Mouse (Mus musculus) thymus, postnatal 10 days (tissue): Measurements from ENCODE around the gene Cd24a.

ENCODE experiments used
- DNase-seq, 2 experiments: peaks; one replicate each; pipeline ENCODE4 v3.0.0; 2021; ENCODE audit warnings: low spot score in 2 of 2

Gene Cd24a

DNA sequence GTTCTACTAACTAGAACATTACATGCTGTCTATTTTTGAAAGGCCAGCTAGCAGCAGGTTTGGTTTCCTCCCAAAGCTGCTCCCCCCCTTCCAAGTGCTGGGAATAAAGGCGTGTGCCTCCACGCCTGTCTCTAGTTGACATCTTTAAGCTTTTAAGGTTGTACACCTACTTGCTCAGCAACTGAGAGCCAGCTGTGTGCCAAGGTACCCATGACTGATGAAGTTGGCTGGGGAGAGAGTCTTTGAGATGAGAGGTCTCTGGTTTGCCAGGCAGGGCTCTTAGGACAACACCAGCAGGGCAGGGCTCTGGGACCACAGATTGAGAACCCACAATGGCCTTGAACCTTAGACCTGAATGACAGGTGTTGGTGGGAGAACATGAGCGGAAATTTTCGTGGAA lies 6.5 kb downstream of the Cd24a start:
- DNase-seq, result no peak

GRCm38 (mm10) chr10:43588470-43589177 lies 10.5 kb downstream of the Cd24a start:
- DNase-seq, result no peak

DNA sequence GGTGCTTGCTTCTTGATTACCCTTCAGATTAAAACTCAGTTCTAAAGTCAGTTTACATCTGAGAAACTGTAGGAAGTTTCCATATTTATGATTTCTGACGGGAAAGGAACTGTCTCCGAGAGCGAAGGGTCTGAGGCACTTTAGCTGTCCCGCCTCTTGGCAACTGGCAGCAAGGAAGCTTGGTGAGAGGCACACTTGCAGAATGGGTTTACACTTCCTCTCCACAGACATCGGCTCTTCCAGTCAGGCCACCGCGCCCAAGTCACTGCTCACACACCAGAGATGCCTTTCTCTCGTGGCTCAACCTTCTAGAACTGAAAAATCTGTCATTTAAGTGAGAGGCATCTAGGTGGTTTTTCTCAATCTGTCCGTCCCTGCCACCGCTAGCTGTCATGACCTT lies 13.4 kb downstream of the Cd24a start:
- DNase-seq, result no peak

- DNase-seq, result no peak
Measured at GRCm38 (mm10) chr10:43593182-43593581, 15.1 kb downstream of the Cd24a start.

DNA sequence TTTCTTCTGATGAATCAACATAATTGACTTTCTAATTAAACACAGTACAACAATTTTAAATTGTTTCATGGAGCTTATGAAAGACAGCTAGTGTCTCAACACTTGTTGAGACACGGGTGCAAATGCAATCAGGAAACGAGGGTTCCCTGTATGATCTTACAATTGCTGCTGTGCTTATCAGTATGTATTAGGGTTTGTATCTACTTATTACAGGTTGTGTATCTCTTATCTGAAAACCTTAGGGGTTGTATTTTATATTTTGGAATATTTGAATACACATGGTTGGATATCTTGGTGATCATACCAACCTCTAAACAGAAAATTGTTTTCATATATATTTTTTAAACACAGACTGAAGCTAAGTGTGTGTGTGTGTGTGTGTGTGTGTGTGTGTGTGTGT lies 16.1 kb downstream of the Cd24a start:
- no peak for DNase-seq

DNA sequence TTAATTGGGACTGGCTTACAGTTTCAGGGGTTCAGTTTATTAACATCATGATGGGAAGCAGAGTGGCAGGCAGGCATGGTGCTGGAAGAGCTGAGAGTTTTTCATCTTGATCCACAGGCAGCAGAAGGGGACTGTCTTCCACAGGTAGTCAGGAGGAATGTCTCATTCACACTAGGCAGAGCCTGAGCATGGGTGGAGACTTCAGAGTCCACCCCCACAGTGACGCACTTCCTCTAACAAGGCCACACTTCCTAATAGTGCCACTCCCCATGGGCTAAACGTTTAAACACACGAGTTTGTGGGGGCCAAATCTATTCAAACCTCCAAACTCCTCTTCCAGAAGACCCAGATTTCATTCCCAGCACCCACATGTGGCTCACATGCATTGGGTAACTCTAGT lies 16.8 kb downstream of the Cd24a start:
- no peak for DNase-seq

- DNase-seq, result no peak
Measured at GRCm38 (mm10) chr10:43598067-43598726, 20.1 kb downstream of the Cd24a start.

DNA sequence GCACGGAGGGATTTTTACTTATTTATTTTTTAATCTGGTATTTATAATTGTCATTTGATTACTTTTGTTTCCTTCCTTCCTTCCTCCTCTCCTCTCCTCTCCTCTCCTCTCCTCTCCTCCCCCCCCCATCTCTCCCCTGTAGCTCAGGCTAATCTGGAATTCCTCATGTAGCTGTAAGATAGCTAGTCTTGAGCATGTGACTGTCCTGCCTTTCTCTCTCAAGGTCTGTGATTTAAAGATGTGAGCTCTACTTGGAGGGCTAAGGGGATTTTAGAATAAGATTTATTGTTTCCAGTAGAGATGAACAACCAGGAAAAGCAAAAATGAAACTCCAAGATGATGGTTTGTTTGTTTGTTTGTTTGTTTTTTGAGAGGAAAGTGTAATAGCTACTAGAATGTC lies 23.0 kb downstream of the Cd24a start:
- DNase-seq, result no peak

DNA sequence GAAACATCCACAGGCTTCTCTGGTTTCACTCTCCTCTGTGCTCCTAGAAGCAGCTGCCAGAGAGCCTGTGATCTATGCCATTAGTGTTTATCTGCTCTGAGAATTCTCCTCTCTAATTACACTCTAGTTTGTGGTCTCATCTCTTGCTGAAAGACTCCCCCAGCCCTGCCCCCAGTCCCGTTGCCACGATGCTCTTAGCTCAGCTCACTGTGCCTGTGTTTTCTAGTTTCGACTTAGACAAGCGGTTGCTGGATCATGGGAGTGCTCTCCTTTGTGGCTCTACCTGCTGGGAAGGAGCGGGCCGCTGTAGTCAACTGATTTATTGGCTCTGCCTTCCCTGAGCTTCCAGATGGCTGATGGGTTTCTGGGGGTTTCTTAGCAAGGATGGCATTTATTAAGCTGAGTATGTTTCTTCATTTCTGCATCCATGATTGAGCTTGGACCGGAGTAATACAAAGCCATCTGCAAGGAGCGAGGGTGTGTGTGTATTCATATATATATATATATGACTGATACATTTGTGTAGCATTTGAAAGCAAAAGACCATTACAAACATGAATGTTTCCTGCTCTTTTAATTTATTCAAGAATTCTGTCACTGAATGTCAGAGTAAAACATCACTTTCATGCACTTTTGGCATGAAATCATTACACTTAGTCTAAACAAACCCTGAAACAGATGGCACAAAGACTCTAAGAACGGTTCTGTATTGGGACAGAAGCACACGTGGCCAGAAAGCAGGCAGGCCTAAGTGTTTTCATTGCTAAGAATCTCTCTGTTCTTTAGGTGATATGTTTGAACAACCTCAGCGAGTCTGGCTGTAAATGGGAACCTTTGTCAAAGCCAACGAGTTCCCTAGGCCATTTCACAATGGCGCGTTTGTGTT lies 23.7 kb downstream of the Cd24a start:
- no peak for DNase-seq

DNA sequence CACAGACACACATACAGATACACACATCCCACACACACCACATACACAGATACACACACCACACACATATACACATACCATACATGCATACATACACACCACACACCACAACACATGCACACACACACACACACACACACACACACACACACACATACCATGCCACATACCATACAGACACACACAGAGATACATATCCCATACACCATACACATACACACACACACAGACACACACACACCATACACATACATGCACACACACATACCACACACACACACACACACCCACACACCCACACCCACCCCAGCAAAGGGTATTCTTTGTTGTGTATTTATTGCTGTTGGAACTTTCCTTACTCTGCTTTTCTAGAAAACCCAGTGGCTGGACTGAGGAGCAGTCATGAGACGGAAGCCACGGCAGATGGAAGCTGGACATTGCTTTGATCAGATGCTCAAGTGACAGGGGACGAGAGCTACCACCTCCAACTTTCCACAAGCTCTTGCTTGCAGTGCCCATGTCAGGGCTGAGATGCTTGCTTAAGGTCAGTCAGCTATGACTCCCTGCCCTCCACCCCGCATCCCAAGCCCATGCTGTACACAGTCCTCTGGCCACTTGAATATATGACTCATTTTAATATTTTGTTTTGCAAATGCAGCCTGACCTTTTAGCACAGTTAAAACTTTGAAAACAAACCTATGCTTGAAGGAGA lies 26.0 kb downstream of the Cd24a start:
- DNase-seq, result no peak

DNA sequence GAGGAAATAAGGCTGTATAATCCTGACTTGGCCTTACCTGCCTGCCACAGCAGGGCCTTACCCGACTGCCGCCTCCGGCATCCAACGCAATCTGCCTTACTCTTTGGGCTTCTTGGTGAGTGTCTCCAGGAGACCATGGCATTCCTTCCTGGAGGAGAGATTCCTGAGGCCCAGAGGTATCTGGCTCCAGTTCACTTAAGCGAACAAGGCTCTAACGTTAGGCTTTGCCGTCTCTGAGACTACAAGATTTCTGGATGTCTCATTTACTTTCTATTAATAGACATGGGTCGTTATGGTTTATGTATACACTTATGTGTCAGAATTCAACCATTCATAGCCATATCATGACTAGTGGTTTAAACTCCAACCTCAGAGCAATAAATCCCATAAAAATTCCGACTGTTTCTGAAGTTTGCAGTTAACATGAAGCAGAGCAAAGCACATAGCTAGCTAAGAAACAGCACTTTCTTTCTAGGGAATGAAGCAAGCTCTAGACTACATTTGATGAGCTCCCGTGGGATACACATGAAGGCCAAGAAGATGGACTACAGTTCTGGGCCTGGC lies 26.7 kb downstream of the Cd24a start:
- DNase-seq, result no peak

DNA sequence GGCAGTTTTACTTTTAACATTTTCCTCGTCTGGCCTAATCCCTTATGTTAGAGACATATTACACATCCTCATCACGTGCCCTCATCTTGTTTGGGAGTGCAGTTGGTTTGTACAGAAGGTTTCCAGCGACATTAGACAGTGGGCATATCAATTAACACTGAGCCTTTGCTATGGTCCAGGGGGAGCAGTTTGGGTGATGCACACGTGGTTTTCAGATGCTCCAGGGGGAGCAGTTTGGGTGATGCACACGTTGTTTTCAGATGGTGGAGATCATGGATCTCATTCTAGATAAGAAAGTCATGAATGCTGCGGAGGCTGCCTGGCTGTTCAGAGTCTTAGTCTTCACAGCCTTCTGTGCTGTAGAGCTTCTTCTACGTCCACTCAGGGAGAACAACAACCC lies 27.8 kb downstream of the Cd24a start:
- DNase-seq, result no peak

DNA sequence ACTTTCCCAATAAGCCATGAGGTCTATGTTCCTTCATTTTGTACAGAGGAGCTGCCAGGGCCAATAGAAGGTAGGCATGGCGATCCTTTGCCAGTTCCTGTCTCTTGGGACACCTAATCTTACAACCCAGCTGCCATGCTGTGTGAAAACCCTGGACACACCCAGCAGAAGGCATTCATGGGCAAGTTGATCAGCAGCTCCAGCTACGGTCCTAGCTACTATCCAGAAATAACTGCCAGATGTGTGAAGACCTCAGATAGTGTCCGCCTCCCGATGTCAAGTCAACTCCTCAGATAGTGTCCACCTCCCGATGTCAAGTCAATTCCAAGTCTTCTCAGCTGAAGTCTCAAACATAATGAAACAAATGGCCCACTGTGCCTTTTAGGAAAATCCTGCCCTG lies 31.4 kb downstream of the Cd24a start:
- DNase-seq, result no peak

- no peak for DNase-seq
Measured at GRCm38 (mm10) chr10:43609958-43610357, 31.9 kb downstream of the Cd24a start.

GRCm38 (mm10) chr10:43611081-43611480 lies 33.0 kb downstream of the Cd24a start:
- DNase-seq, result no peak

- no peak for DNase-seq
Measured at GRCm38 (mm10) chr10:43619059-43619531, 41.0 kb downstream of the Cd24a start.

DNA sequence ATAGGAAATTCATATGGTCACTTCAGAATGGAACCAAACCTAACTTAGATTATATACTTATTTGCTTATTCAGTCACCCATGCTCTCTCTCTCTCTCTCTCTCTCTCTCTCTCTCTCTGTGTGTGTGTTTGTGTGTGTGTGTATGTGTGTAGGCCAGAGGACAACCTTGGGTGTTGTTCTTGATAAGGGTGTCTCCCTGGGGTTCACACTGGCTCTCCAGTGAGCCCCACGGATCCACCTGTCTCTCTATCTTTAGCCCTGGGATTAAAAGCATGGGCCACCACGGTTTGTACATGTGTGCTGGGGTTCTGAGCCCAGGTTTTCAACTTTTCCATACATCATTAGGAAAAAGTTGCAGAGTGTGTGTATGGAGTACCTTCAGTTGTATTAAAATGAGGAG lies 41.9 kb downstream of the Cd24a start:
- DNase-seq, result no peak

DNA sequence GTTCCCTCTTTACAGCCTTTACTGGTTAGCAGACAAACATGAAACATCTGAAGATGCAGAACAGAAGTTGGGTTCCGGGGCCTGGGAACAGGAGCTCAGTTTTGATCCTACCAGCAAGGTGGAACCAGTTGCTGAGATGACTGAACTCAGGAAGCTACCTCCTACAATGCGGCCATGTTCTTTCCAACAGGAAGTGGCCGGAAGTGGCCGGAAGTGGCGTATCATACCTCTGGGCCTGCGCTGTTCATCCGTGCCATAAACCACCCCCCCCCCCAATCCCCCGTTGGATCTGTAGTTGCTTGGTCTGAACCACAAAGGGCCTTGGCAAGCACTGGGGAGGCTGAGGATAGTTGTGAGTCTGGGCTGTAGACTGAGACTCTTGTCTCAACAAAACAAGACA lies 45.4 kb downstream of the Cd24a start:
- no peak for DNase-seq

DNA sequence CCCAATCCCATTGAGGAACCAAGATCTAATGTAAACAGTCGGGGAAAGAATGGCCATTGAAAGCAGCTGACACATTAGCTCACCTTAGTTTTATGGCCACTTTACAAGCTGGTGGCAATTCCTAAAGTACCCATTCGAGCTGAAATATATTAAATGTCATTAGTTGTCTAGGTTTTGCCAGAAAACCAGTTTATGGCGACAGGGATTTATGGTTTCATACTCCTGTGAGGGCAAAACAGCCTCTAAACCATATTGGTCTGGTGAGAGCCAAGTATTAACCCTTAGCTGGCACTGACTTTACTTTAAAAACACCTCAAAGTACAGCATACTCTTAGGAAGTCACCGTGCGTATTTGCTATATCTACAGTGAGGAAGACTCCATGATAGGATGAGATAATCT lies 46.3 kb downstream of the Cd24a start:
- DNase-seq, result no peak

DNA sequence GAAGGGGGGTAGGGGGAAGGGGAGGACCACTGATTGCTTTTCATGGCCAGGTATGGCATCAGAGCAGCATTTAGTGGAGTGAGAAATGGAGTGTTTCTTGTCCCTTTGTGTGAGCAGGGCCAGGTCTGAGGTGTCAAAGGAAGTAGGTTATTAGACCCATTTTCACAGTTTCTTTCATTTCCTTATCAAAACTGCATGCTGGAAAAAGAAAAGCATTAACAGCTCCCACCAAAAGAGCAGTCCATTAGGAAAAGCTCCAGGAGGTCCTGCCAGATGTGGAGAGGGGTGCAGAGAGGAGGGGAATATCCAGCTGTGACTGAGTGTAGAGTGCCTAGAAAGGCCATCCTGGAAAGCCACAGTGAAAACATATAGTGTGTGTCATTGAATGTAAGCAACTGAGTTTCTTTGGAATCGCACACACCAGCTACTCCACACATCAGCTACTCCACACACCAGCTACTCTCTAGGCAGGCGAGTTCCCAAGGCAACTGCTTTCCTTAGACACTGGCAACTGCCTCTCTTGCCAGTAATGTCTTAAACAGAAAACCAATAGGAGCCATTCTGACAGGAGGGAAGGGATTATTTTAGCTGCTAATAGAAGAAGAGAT lies 46.8 kb downstream of the Cd24a start:
- DNase-seq, result no peak

GRCm38 (mm10) chr10:43625578-43625977 lies 47.5 kb downstream of the Cd24a start:
- DNase-seq, result no peak
